Mouse (Mus musculus): ENCODE measurements at regions not wholly inside any gene's neighbourhood (a gene's known extent, or its start where the extent isn't known, plus 50 kb on each side); places are given as distances from the start of the nearest gene placed in this dataset.
"Not testable (repeated sequence)": the region's sequence is repeated elsewhere in the genome, so short reads cannot be mapped to it uniquely, and the experiment has no call there.

GRCm38 (mm10) chr10:68999610-69000009, 151.6 kb upstream of the Rhobtb1 start:
- peaks cover 6% of the 10 kb centered on the region; the same call in 1 of the 2 replicates for H3K9me3 ChIP-seq (replicated peaks)
- no peak for ATAC-seq (ENCODE audit: insufficient number of reproducible peaks, low FRiP score)
- 62% methylated on average over 6 of the region's 6 CpGs for WGBS

GRCm38 (mm10) chr10:69001654-69002435, 149.4 kb upstream of the Rhobtb1 start:
- 87% methylated on average over 12 of the region's 12 CpGs for WGBS
- no peak overlapping the region for H3K4me2 ChIP-seq
- no peak for ATAC-seq (ENCODE audit: insufficient number of reproducible peaks, low FRiP score)
- H3K9ac ChIP-seq = no peak overlapping the region
- H3K9me3 ChIP-seq (replicated peaks) = peaks cover 6% of the 10 kb centered on the region; the same call in 1 of the 2 replicates
- H3K27me3 ChIP-seq (replicated peaks) = no peaks in the 10 kb centered on the region
- H3K36me3 ChIP-seq = no peaks in the 10 kb centered on the region
- H3K27ac ChIP-seq (ENCODE audit: poor library complexity, severe bottlenecking) = no peak overlapping the region
- H3K4me1 ChIP-seq (replicated peaks) = no peaks in the 10 kb centered on the region
- no peak overlapping the region for H3K4me3 ChIP-seq

More at GRCm38 (mm10) chr10:68999610-69000009, 151.6 kb upstream of the Rhobtb1 start:
- Histone ChIP-seq H3K27me3 (replicated peaks) (no peaks in the 10 kb centered on the region), H3K27ac (ENCODE audit: poor library complexity, severe bottlenecking) (no peak overlapping the region), H3K9ac (no peak overlapping the region), H3K36me3 (no peaks in the 10 kb centered on the region), H3K4me2 (no peak overlapping the region), H3K4me3 (no peak overlapping the region), H3K4me1 (replicated peaks) (no peaks in the 10 kb centered on the region)

GRCm38 (mm10) chr10:69005199-69005872, 145.9 kb upstream of the Rhobtb1 start:
- no peak for ATAC-seq (ENCODE audit: insufficient number of reproducible peaks, low FRiP score)
- 45% methylated on average over 9 of the region's 9 CpGs for WGBS
- H3K4me3 ChIP-seq = no peak overlapping the region
- H3K4me1 ChIP-seq (replicated peaks) = no peaks in the 10 kb centered on the region
- H3K9me3 ChIP-seq (replicated peaks) = peaks cover 2% of the 10 kb centered on the region; the same call in 1 of the 2 replicates
- no peaks in the 10 kb centered on the region for H3K27me3 ChIP-seq (replicated peaks)
- H3K4me2 ChIP-seq = no peak overlapping the region
- H3K36me3 ChIP-seq = no peaks in the 10 kb centered on the region
- no peak overlapping the region for H3K9ac ChIP-seq
- no peak overlapping the region for H3K27ac ChIP-seq (ENCODE audit: poor library complexity, severe bottlenecking)

GRCm38 (mm10) chr10:69008679-69009078, 142.6 kb upstream of the Rhobtb1 start:
- H3K27ac ChIP-seq (ENCODE audit: poor library complexity, severe bottlenecking); ATAC-seq (ENCODE audit: insufficient number of reproducible peaks, low FRiP score); H3K36me3 ChIP-seq; H3K27me3 ChIP-seq (replicated peaks); H3K9me3 ChIP-seq (replicated peaks); H3K4me2 ChIP-seq; H3K9ac ChIP-seq; H3K4me1 ChIP-seq (replicated peaks); H3K4me3 ChIP-seq: not testable (repeated sequence)
- 85% methylated on average over 8 of the region's 8 CpGs for WGBS

- WGBS = 80% methylated on average over 30 of the region's 30 CpGs
- Histone ChIP-seq H3K9ac (no peak overlapping the region), H3K27ac (ENCODE audit: poor library complexity, severe bottlenecking) (no peak overlapping the region), H3K4me3 (no peak overlapping the region), H3K27me3 (replicated peaks) (no peaks in the 10 kb centered on the region), H3K4me1 (replicated peaks) (no peaks in the 10 kb centered on the region), H3K9me3 (replicated peaks) (no peaks in the 10 kb centered on the region), H3K36me3 (no peaks in the 10 kb centered on the region), H3K4me2 (no peak overlapping the region)
- no peak for ATAC-seq (ENCODE audit: insufficient number of reproducible peaks, low FRiP score)
Observed at GRCm38 (mm10) chr10:69020811-69021743, 130.2 kb upstream of the Rhobtb1 start.

- no peak for ATAC-seq (ENCODE audit: insufficient number of reproducible peaks, low FRiP score)
- Histone ChIP-seq H3K4me1 (replicated peaks) (no peaks in the 10 kb centered on the region), H3K27me3 (replicated peaks) (no peaks in the 10 kb centered on the region), H3K4me3 (no peak overlapping the region), H3K27ac (ENCODE audit: poor library complexity, severe bottlenecking) (no peak overlapping the region), H3K4me2 (no peak overlapping the region), H3K9me3 (replicated peaks) (0 out of 2 replicates have a peak, but pooled peaks cover 4% of the 10 kb centered on the region), H3K36me3 (no peaks in the 10 kb centered on the region), H3K9ac (no peak overlapping the region)
- 70% methylated on average over 9 of the region's 9 CpGs for WGBS
Observed at GRCm38 (mm10) chr10:69033410-69033809, 117.8 kb upstream of the Rhobtb1 start.

GRCm38 (mm10) chr10:69034390-69035120, 116.7 kb upstream of the Rhobtb1 start:
- H3K27ac ChIP-seq (ENCODE audit: poor library complexity, severe bottlenecking) = no peak overlapping the region
- H3K9me3 ChIP-seq (replicated peaks) = 0 out of 2 replicates have a peak, but pooled peaks cover 4% of the 10 kb centered on the region
- no peaks in the 10 kb centered on the region for H3K36me3 ChIP-seq
- no peaks in the 10 kb centered on the region for H3K4me1 ChIP-seq (replicated peaks)
- ATAC-seq (ENCODE audit: insufficient number of reproducible peaks, low FRiP score) = no peak
- no peak overlapping the region for H3K4me3 ChIP-seq
- WGBS = 47% methylated on average over 2 of the region's 2 CpGs
- H3K27me3 ChIP-seq (replicated peaks) = no peaks in the 10 kb centered on the region
- no peak overlapping the region for H3K4me2 ChIP-seq
- H3K9ac ChIP-seq = no peak overlapping the region

DNA sequence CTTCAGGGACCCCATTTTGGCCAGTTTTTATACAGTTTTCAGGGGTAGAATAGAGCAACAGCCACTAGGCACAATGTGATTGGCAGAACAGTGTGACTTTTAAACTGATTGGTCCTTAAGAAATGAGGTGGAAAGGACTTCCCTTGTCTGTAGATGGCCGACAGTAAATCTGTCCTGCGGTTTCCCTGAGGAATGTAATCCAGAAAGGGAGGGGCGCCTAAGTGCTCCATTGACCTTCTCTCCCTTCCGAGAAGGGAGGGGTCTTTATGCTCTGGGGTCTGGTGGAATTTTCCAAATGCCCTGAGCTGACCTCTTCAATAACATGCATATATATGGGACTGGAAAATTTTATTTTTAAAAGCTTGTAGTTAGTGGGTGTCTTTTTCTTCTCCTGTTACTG, 115.7 kb upstream of the Rhobtb1 start:
- H3K4me3 ChIP-seq; ATAC-seq (ENCODE audit: insufficient number of reproducible peaks, low FRiP score); H3K27ac ChIP-seq (ENCODE audit: poor library complexity, severe bottlenecking); H3K36me3 ChIP-seq; H3K9me3 ChIP-seq (replicated peaks); H3K4me1 ChIP-seq (replicated peaks); H3K4me2 ChIP-seq; H3K27me3 ChIP-seq (replicated peaks); H3K9ac ChIP-seq: not testable (repeated sequence)
- WGBS = 84% methylated on average over 4 of the region's 4 CpGs

- 80% methylated on average over 2 of the region's 2 CpGs for WGBS
- Histone ChIP-seq H3K4me2 (no peak overlapping the region), H3K4me3 (no peak overlapping the region), H3K9ac (no peak overlapping the region), H3K9me3 (replicated peaks) (0 out of 2 replicates have a peak, but pooled peaks cover 4% of the 10 kb centered on the region), H3K4me1 (replicated peaks) (no peaks in the 10 kb centered on the region), H3K27ac (ENCODE audit: poor library complexity, severe bottlenecking) (no peak overlapping the region), H3K36me3 (no peaks in the 10 kb centered on the region), H3K27me3 (replicated peaks) (no peaks in the 10 kb centered on the region)
- ATAC-seq (ENCODE audit: insufficient number of reproducible peaks, low FRiP score) = no peak
Observed at GRCm38 (mm10) chr10:69036096-69036495, 115.1 kb upstream of the Rhobtb1 start.

DNA sequence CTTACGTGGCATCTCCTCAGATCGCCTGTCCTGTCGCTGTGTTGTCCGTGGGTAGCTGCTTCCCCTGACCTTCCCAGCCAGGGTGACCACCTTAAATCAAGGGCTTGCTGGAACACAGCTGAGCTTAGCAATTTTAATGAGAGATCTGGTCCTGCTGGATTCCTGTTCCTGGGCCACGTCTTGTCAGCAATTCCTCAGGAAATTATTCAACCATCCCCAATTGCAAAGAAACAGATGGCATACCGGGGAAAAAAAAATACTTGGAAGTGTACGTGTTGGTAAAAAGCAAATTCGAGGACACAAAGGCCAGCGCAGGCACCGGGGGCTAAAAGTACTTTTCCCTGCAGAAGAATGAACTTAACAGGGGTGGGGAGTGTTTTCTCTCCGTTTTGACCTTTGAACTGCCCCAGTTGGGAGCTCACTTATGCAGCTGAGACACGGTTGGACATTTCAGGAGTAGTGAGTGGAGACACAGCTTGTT, 107.0 kb upstream of the Rhobtb1 start:
- no peak for ATAC-seq (ENCODE audit: insufficient number of reproducible peaks, low FRiP score)
- H3K4me3 ChIP-seq = no peak overlapping the region
- no peaks in the 10 kb centered on the region for H3K36me3 ChIP-seq
- WGBS = 62% methylated on average over 12 of the region's 12 CpGs
- no peak overlapping the region for H3K4me2 ChIP-seq
- H3K27ac ChIP-seq (ENCODE audit: poor library complexity, severe bottlenecking) = no peak overlapping the region
- H3K9me3 ChIP-seq (replicated peaks) = no peaks in the 10 kb centered on the region
- no peak overlapping the region for H3K9ac ChIP-seq
- H3K27me3 ChIP-seq (replicated peaks) = no peaks in the 10 kb centered on the region
- H3K4me1 ChIP-seq (replicated peaks) = no peaks in the 10 kb centered on the region

All from heart, embryonic 12.5 days (tissue).